Mouse (Mus musculus) liver, embryonic 14.5 days (tissue): ENCODE results near the gene Irf2. TPM values are rescaled to one million over a fixed set of nuclear protein-coding genes. Genes with fewer than 3 reads are reported as not detected.

Experiments
- ATAC-seq: fragments of 200-750 bp; cut with Nextera tagmentation; 2 replicates; pipeline ENCODE4 v1.8.0; 2017; ENCODE audit warnings: moderate number of reproducible peaks, mild to moderate bottlenecking, moderate library complexity; ENCODE audit not compliant: insufficient read depth
- DNase-seq, 3 experiments: peaks; one replicate each; pipeline ENCODE4 v3.0.0-alpha.2; 2012 to 2013; ENCODE audit warnings: low read depth in 3 of 3, low spot score in 3 of 3
- H3K27ac ChIP-seq: fragments of 300-500 bp; sonication (generic); 2 replicates; pipeline ENCODE4 v1.5.1; 2014; ENCODE audit warnings: moderate library complexity, mild to moderate bottlenecking, control low read depth, inconsistent platforms
- H3K27me3 ChIP-seq: fragments of 300-500 bp; sonication (generic); 2 replicates; pipeline ENCODE4 v1.6.1; 2014; ENCODE audit warnings: mild to moderate bottlenecking, low read length, moderate library complexity; ENCODE audit not compliant: control insufficient read depth, insufficient read depth
- H3K36me3 ChIP-seq: fragments of 300-500 bp; sonication (generic); replicated peaks from 2 replicates; pipeline ENCODE4 v1.6.1; 2014; ENCODE audit warnings: low read depth; ENCODE audit not compliant: control insufficient read depth, insufficient read depth
- H3K4me1 ChIP-seq, 2 experiments: fragments of 200-500 bp in 1 of 2; fragments of 300-500 bp in 1 of 2; sonication (generic) in 1 of 2; replicated peaks; 2 replicates each; pipeline ENCODE4 v1.6.1; 2012 to 2014; ENCODE audit warnings: antibody characterized with exemption in 1 of 2, inconsistent platforms in 1 of 2, low read length in 1 of 2; ENCODE audit not compliant: control insufficient read depth in 2 of 2, insufficient read depth in 2 of 2
- H3K4me2 ChIP-seq: fragments of 300-500 bp; sonication (generic); 2 replicates; pipeline ENCODE4 v1.6.1; 2014; ENCODE audit warnings: low read depth, mild to moderate bottlenecking, control low read depth, moderate library complexity
- H3K4me3 ChIP-seq, 2 experiments: fragments of 200-500 bp in 1 of 2; fragments of 300-500 bp in 1 of 2; sonication (generic) in 1 of 2; 2 replicates each; pipeline ENCODE4 v1.5.1; 2012 to 2014; ENCODE audit warnings: low read depth in 2 of 2, low read length in 2 of 2, mild to moderate bottlenecking in 2 of 2, control low read depth in 1 of 2, inconsistent platforms in 1 of 2, moderate library complexity in 1 of 2; ENCODE audit not compliant: insufficient read depth in 1 of 2
- H3K9ac ChIP-seq: fragments of 300-500 bp; sonication (generic); replicated peaks from 2 replicates; pipeline ENCODE4 v1.6.1; 2014; ENCODE audit warnings: mild to moderate bottlenecking, control low read depth, moderate library complexity
- H3K9me3 ChIP-seq: fragments of 300-500 bp; sonication (generic); 2 replicates; pipeline ENCODE4 v1.6.1; 2016; ENCODE audit warnings: low read length, mixed read lengths; ENCODE audit not compliant: control insufficient read depth
- CTCF ChIP-seq: IDR thresholded peaks from 2 replicates; pipeline ENCODE4 v1.5.1; 2016; ENCODE audit warnings: antibody characterized with exemption, low read depth, control low read depth
- EP300 ChIP-seq: IDR thresholded peaks from 2 replicates; pipeline ENCODE4 v1.6.1; 2016; ENCODE audit warnings: antibody characterized with exemption, low read depth
- WGBS: fragments of 180-500 bp; shearing (Covaris S2); extraction: QIAGEN DNeasy Blood & Tissue Kit; methylation state at CpG from one replicate; pipeline ENCODE4 v1.1.7; 2014; ENCODE audit not compliant: insufficient replicate concordance; 5-methylcytosine and 5-hydroxymethylcytosine counted together
- polyA plus RNA-seq, 2 experiments: library from polyadenylated mRNA; depleted of rRNA in 1 of 2; stranded (reverse) in 1 of 2; unstranded in 1 of 2; fragments of >200 nt; fragmentation: Nextera tagmentation in 1 of 2; extraction: Ambion mirVana in 1 of 2; gene quantifications; 2 replicates each; pipeline versions ENCODE4 v1.2.1 to v1.2.3; 2012 to 2014

Gene Irf2
- polyA plus RNA-seq, 2 experiments: 5.8 to 11.8 TPM

DNA sequence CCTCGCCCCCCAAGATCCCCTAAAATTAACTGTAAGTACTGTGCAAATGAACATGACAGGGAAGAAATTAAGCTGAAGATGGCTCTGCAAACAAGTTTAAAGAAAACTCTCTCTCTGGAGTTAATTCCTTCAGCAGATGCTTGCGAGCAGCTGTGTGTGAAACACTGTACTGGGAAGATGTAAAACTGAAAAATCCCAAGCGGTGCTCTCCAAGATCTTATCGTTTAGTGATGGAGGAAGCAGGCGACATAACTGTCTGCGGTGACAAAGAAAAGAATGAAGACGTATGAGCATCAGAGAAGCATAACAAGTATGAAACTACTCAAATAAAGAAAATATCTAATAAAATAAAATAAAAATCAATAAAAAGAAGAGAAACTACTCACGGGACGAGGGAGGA, 18.1 kb downstream of the Irf2 start:
- no peak for TF ChIP-seq CTCF
- TF ChIP-seq EP300: no peak
- no peak overlapping the region for H3K4me2 ChIP-seq
- no peak overlapping the region for H3K4me3 ChIP-seq
- no peaks in the 10 kb centered on the region for H3K36me3 ChIP-seq
- no peaks in the 10 kb centered on the region for H3K27me3 ChIP-seq
- no peak overlapping the region for H3K9ac ChIP-seq
- no peak for ATAC-seq
- H3K4me1 ChIP-seq: peaks cover 10 to 41% of the 10 kb centered on the region in 2 experiments
- no peak for DNase-seq
- 80% methylated on average over 9 of the region's 9 CpGs for WGBS
- no peaks in the 10 kb centered on the region for H3K9me3 ChIP-seq
- no peak overlapping the region for H3K27ac ChIP-seq

DNA sequence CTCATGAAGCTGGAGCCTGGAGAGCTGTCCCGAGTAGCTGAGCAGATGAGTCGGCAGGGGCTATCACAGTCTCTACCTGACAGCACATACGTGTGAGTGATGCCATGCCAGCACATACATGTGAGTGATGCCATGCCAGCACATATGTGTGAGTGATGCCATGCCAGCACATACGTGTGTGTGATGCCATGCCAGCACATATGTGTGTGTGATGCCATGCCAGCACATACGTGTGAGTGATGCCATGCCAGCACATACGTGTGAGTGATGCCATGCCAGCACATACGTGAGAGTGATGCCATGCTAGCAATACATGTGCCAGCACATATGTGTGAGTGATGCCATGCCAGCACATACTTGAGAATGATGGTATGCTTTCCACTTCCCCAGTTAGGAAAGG, 18.6 kb downstream of the Irf2 start:
- TF ChIP-seq CTCF: no peak
- TF ChIP-seq EP300: no peak
- no peak overlapping the region for H3K9ac ChIP-seq
- ATAC-seq (no peak), DNase-seq (no peak)
- H3K36me3 ChIP-seq: no peaks in the 10 kb centered on the region
- no peaks in the 10 kb centered on the region for H3K9me3 ChIP-seq
- no peaks in the 10 kb centered on the region for H3K27me3 ChIP-seq
- no peak overlapping the region for H3K27ac ChIP-seq
- WGBS: 85% methylated on average over 7 of the region's 7 CpGs
- H3K4me2 ChIP-seq: no peak overlapping the region
- no peak overlapping the region for H3K4me3 ChIP-seq
- H3K4me1 ChIP-seq: peaks cover 10 to 41% of the 10 kb centered on the region in 2 experiments

DNA sequence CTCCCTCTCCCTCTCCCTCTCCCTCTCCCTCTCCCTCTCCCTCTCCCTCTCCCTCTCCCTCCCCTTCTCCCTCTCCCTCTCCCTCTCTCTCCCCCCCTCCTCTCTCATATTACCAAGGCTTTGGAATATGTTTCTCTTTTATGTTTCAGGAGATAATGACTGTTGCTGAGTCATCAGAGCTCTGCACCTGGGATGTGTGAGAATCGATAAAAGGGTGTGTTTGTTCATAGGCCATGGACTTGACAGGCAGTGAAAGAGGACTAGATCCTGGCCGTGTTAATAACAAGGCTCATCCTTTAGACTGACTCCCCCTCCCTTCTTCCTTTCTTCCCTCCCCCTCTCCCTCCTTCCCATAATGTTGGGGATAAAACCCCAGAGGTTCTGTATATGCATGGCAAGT, 19.1 kb downstream of the Irf2 start:
- H3K27me3 ChIP-seq: no peaks in the 10 kb centered on the region
- peaks cover 10 to 41% of the 10 kb centered on the region in 2 experiments for H3K4me1 ChIP-seq
- no peaks in the 10 kb centered on the region for H3K9me3 ChIP-seq
- TF ChIP-seq EP300 (peak; percentile 70), CTCF (no peak)
- 20% methylated on average over 2 of the region's 2 CpGs for WGBS
- H3K27ac ChIP-seq: no peak overlapping the region
- ATAC-seq (peak; percentile 78), DNase-seq (peak in 2 of 3 experiments; percentile 50 to 71)
- H3K4me3 ChIP-seq: no peak overlapping the region
- no peaks in the 10 kb centered on the region for H3K36me3 ChIP-seq
- H3K9ac ChIP-seq: no peak overlapping the region; the same call in 1 of the 2 replicates
- peak overlapping the region; percentile 45 for H3K4me2 ChIP-seq

DNA sequence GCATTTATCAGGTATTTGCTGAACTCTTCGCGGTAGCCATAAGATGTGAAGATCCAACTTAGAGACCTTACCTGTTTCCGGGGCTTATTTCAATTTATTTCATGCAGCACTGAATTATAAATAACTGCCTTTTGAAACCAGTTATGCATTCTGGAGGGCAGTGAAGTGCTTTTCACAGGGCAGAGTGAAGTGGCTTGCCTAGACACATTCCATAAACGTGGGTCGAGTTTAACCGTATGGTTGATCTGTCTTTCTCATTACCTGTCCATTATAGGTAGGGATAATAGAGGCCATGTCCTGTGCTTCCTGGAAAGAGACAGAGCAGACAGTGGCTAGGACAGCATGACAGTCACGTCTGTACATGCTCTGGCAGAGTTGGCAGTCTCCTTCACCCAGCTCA, 20.0 kb downstream of the Irf2 start:
- Histone ChIP-seq H3K4me1 (peaks cover 13 to 41% of the 10 kb centered on the region in 2 experiments), H3K4me2 (no peak overlapping the region), H3K9me3 (no peaks in the 10 kb centered on the region), H3K27ac (no peak overlapping the region), H3K9ac (no peak overlapping the region), H3K36me3 (no peaks in the 10 kb centered on the region), H3K4me3 (no peak overlapping the region), H3K27me3 (no peaks in the 10 kb centered on the region)
- TF ChIP-seq EP300: no peak
- TF ChIP-seq CTCF: no peak
- WGBS: 80% methylated on average over 7 of the region's 7 CpGs
- no peak for ATAC-seq
- DNase-seq: no peak

DNA sequence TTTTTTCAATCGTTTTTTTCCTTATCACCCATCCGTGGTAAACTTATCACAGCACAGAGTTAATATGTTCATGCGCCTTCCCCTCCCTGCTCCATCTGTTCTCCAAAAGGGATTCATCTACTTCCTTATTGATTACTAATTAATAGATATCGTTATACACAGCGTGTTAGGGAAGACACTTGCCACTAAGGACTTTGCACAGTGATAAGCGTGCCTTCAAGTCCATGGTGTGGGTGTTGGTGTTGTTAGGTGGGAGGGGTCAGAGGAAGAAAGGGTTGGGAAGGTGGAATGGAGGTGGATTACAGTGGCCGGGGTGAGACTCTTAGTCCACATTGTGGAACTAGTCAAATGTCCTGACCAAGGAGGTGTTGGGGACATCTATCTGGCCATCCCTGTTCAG, 21.2 kb downstream of the Irf2 start:
- 59% methylated on average over 7 of the region's 7 CpGs for WGBS
- H3K27me3 ChIP-seq: no peaks in the 10 kb centered on the region
- no peaks in the 10 kb centered on the region for H3K36me3 ChIP-seq
- H3K27ac ChIP-seq: no peak overlapping the region
- no peak overlapping the region for H3K4me2 ChIP-seq
- DNase-seq (no peak), ATAC-seq (no peak)
- no peak overlapping the region for H3K9ac ChIP-seq
- TF ChIP-seq EP300 (no peak), CTCF (no peak)
- H3K4me3 ChIP-seq: no peak overlapping the region
- H3K4me1 ChIP-seq: peaks cover 13 to 50% of the 10 kb centered on the region in 2 experiments
- no peaks in the 10 kb centered on the region for H3K9me3 ChIP-seq
